Mouse (Mus musculus) lung, adult 2 months (tissue): ENCODE measurements at regions not wholly inside any gene's neighbourhood (a gene's known extent, or its start where the extent isn't known, plus 50 kb on each side); places are given as distances from the start of the nearest gene placed in this dataset.

Source experiments
- CTCF ChIP-seq: fragments of 200-500 bp; IDR thresholded peaks from 2 replicates; pipeline ENCODE4 v1.5.1; 2011; ENCODE audit warnings: mild to moderate bottlenecking, low read length, control low read depth; ENCODE audit not compliant: insufficient read depth
- POLR2A ChIP-seq: fragments of 200-500 bp; IDR thresholded peaks from 2 replicates; pipeline ENCODE4 v1.6.1; 2011; ENCODE audit warnings: low read depth, mild to moderate bottlenecking, control low read depth, low read length, borderline replicate concordance; ENCODE audit errors: extremely low read depth

DNA sequence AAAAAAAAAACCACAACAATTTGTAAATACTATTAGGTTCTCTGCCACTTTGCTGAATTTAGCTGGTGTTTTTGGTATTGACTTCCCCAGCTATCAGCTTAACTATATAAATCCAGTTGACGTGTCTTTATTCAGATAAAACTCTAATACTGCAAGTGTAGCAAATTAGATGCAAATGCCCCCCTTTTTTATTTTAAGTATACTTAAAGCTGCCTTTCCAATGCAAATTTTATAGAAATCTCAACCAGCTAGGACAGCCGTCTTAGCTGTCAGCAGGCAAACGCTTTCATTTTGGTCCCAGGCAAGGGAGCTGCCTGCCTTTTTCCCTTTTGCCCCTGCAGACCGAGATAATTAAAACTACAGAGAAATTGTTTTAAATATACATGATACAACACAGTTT, 61.6 kb upstream of the Irx3 start:
- TF ChIP-seq CTCF (no peak), POLR2A (no peak)
